Mouse (Mus musculus) spleen, adult 2 months (tissue): ENCODE data around the gene Rnf208. TPM values are rescaled to one million over a fixed set of nuclear protein-coding genes. Genes with fewer than 3 reads are reported as not detected.

ENCODE experiments used
- DNase-seq, 2 experiments: peaks; one replicate each; pipeline versions ENCODE4 v3.0.0 to v3.0.0-alpha.2; 2012 to 2021; ENCODE audit warnings: low spot score in 2 of 2, low read depth in 1 of 2
- H3K27ac ChIP-seq: fragments of 200-500 bp; 2 replicates; pipeline ENCODE4 v1.5.1; 2012; ENCODE audit warnings: low read length, inconsistent platforms; ENCODE audit not compliant: insufficient read depth
- H3K27me3 ChIP-seq: fragments of 200-500 bp; 2 replicates; pipeline ENCODE4 v1.6.1; 2012; ENCODE audit warnings: mild to moderate bottlenecking, moderate library complexity, low read length, inconsistent platforms; ENCODE audit not compliant: control insufficient read depth, insufficient read depth
- H3K36me3 ChIP-seq: fragments of 200-500 bp; 2 replicates; pipeline ENCODE4 v1.6.1; 2012; ENCODE audit warnings: mild to moderate bottlenecking, low read length, inconsistent platforms; ENCODE audit not compliant: control insufficient read depth, insufficient read depth
- H3K4me1 ChIP-seq: fragments of 200-500 bp; 2 replicates; pipeline ENCODE4 v1.6.1; 2011; ENCODE audit warnings: inconsistent platforms; ENCODE audit not compliant: control insufficient read depth, insufficient read depth, insufficient read length
- H3K4me3 ChIP-seq: fragments of 200-500 bp; 2 replicates; pipeline ENCODE4 v1.5.1; 2011; ENCODE audit warnings: mild to moderate bottlenecking, inconsistent platforms; ENCODE audit not compliant: insufficient read depth, insufficient read length; ENCODE audit errors: extremely low read depth
- CTCF ChIP-seq: fragments of 200-500 bp; IDR thresholded peaks from 2 replicates; pipeline ENCODE4 v1.5.1; 2011; ENCODE audit warnings: mild to moderate bottlenecking, inconsistent platforms; ENCODE audit not compliant: insufficient read depth, insufficient read length, insufficient replicate concordance; ENCODE audit errors: extremely low read depth
- POLR2A ChIP-seq: fragments of 200-500 bp; IDR thresholded peaks from 2 replicates; pipeline ENCODE4 v1.6.1; 2011; ENCODE audit warnings: low read depth, low read length, inconsistent platforms
- WGBS: fragments of 180-500 bp; shearing (Covaris S2); methylation state at CpG from one replicate; pipeline ENCODE4 v1.1.7; 2018; 5-methylcytosine and 5-hydroxymethylcytosine counted together
- polyA plus RNA-seq: library from polyadenylated mRNA; depleted of rRNA; stranded (reverse); fragments of >200 nt; gene quantifications from 2 replicates; pipeline ENCODE4 v1.2.3, GENCODE M21; 2012

The Rnf208 gene
- polyA plus RNA-seq, 1 experiment = 1.8 TPM

DNA sequence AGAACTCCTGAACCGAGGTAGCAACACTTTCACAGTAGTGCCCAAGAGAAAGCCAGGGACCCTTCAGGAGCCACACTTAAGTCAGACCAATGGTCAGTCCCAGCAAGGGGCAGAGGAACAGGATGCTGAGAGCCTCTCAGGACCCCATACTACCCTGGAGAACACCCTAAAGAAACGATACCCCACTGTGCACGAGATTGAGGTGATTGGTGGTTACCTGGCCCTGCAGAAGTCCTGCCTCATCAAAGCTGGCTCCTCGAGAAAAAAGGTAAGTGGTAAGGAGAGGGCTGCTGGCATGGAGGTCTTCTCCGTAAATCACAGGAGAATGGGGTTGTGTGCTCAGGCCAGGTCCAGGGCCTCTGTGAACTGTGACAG is 22.2 kb downstream of the Rnf208 start:
- no peak for TF ChIP-seq CTCF
- TF ChIP-seq POLR2A = no peak
- no peak overlapping the region for H3K4me3 ChIP-seq
- H3K27ac ChIP-seq = no peak overlapping the region
- no peak for DNase-seq
- no peaks in the 10 kb centered on the region; the same call in none of the 2 replicates for H3K36me3 ChIP-seq
- peaks cover 20% of the 10 kb centered on the region for H3K4me1 ChIP-seq
- H3K27me3 ChIP-seq = no peaks in the 10 kb centered on the region
- WGBS = 78% methylated on average over 5 of the region's 5 CpGs

DNA sequence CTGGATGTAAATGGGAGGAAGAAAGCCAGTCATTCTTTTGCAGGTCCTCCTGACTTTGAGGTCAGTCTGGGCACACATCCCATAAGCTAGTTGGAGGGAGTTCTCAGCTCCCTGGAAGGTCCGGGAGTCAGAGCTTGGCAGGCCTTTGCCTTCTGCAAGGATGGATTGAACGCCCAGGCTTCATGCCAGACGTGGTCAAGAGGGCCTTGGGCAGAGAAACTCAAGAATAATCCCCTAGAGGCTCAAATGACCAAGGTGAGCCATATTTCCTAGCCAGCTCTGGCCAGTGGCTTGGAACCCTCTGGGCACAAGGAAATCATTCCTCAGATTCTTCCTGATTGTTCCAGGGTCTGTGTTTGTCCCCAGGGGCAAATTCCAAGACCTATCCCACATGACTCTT is 22.8 kb downstream of the Rnf208 start:
- 75% methylated on average over 3 of the region's 3 CpGs for WGBS
- TF ChIP-seq POLR2A (no peak), CTCF (no peak)
- peaks cover 20% of the 10 kb centered on the region for H3K4me1 ChIP-seq
- DNase-seq = no peak
- H3K27me3 ChIP-seq = no peaks in the 10 kb centered on the region
- peaks cover 3% of the 10 kb centered on the region for H3K36me3 ChIP-seq
- no peak overlapping the region for H3K4me3 ChIP-seq
- no peak overlapping the region for H3K27ac ChIP-seq

- WGBS = 47% methylated on average over 6 of the region's 6 CpGs
- Histone ChIP-seq H3K27me3 (no peaks in the 10 kb centered on the region), H3K4me3 (no peak overlapping the region), H3K36me3 (peaks cover 5% of the 10 kb centered on the region), H3K4me1 (peaks cover 20% of the 10 kb centered on the region), H3K27ac (0 out of 2 replicates have a peak overlapping the region, but pooled peaks have one; percentile 1)
- no peak for DNase-seq
- no peak for TF ChIP-seq POLR2A
- TF ChIP-seq CTCF = no peak
Observed at GRCm38 (mm10) chr2:25265897-25266656, 24.0 kb downstream of the Rnf208 start.

DNA sequence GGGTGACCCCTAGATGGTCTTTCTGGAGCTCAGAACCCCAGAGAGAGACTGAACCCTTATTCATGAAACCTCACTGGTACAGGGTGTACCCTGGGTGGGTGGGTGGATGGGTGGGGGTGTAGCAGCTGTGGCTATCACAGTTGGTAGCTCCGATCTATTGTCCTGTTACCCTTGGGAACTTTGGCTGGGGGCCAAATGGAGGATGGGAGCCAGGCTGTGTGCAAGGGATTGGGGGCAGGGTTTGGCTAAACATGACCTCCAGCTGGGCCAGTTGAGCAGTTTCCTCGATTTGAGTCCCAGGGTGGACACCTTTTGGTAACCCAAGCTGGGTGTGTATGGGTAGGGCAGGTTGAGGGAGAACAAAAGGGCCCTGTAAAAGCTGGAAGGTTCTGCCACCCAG is 24.7 kb downstream of the Rnf208 start:
- Histone ChIP-seq H3K4me3 (no peak overlapping the region), H3K27me3 (no peaks in the 10 kb centered on the region), H3K27ac (no peak overlapping the region), H3K4me1 (peaks cover 20% of the 10 kb centered on the region), H3K36me3 (peaks cover 5% of the 10 kb centered on the region)
- WGBS = 61% methylated on average over 2 of the region's 2 CpGs
- TF ChIP-seq CTCF = no peak
- TF ChIP-seq POLR2A = no peak
- DNase-seq = no peak

DNA sequence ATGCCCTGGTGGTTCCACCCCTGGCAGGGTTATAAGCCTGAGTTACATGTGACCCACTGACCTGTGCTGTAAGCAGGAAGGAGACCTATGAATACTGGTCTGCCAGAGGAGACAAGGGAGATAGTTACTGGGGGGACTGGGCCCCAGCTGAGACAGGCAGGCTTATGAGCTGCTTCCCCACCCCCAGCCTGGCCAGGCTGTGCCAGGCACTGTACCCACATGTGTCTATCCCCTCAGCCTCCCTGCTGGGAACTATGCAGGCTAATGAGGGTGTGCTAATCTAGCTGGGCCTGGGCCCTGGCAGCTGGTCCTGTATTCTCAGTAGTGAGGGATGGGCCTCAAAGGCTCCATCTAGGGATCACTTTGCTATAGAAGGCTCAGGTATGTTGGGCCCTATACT is 25.2 kb downstream of the Rnf208 start:
- Histone ChIP-seq H3K4me3 (no peak overlapping the region), H3K36me3 (peaks cover 5% of the 10 kb centered on the region), H3K27ac (no peak overlapping the region), H3K4me1 (peaks cover 20% of the 10 kb centered on the region), H3K27me3 (no peaks in the 10 kb centered on the region)
- no peak for DNase-seq
- no peak for TF ChIP-seq CTCF
- TF ChIP-seq POLR2A = no peak

GRCm38 (mm10) chr2:25267746-25268309 is 25.8 kb downstream of the Rnf208 start:
- Histone ChIP-seq H3K27me3 (no peaks in the 10 kb centered on the region), H3K27ac (no peak overlapping the region), H3K4me3 (no peak overlapping the region), H3K4me1 (peaks cover 21% of the 10 kb centered on the region), H3K36me3 (peaks cover 5% of the 10 kb centered on the region)
- TF ChIP-seq CTCF (no peak), POLR2A (no peak)
- 81% methylated on average over 4 of the region's 4 CpGs for WGBS
- no peak for DNase-seq
